Mouse (Mus musculus) forebrain, embryonic 13.5 days (tissue): ENCODE results near the gene Arrdc2. TPM values are rescaled to one million over a fixed set of nuclear protein-coding genes. Genes with fewer than 3 reads are reported as not detected.

Source experiments
- ATAC-seq: fragments of 200-750 bp; cut with Nextera tagmentation; 2 replicates; pipeline ENCODE4 v1.8.0; 2017
- H3K27ac ChIP-seq: fragments of 300-500 bp; sonication (generic); 2 replicates; pipeline ENCODE4 v1.5.1; 2015; ENCODE audit warnings: inconsistent platforms, mild to moderate bottlenecking, moderate library complexity
- H3K27me3 ChIP-seq: fragments of 300-500 bp; sonication (generic); 2 replicates; pipeline ENCODE4 v1.6.1; 2015; ENCODE audit warnings: mild to moderate bottlenecking, inconsistent platforms
- H3K36me3 ChIP-seq: fragments of 300-500 bp; sonication (generic); 2 replicates; pipeline ENCODE4 v1.6.1; 2015; ENCODE audit warnings: mild to moderate bottlenecking, inconsistent platforms; ENCODE audit not compliant: poor library complexity, severe bottlenecking
- H3K4me1 ChIP-seq: fragments of 300-500 bp; sonication (generic); 2 replicates; pipeline ENCODE4 v1.6.1; 2015; ENCODE audit warnings: inconsistent platforms
- H3K4me2 ChIP-seq: fragments of 300-500 bp; sonication (generic); 2 replicates; pipeline ENCODE4 v1.6.1; 2015; ENCODE audit warnings: inconsistent platforms, mild to moderate bottlenecking, moderate library complexity
- H3K4me3 ChIP-seq: fragments of 300-500 bp; sonication (generic); 2 replicates; pipeline ENCODE4 v1.5.1; 2015; ENCODE audit warnings: mild to moderate bottlenecking, inconsistent platforms
- H3K9ac ChIP-seq: fragments of 300-500 bp; sonication (generic); 2 replicates; pipeline ENCODE4 v1.6.1; 2015; ENCODE audit warnings: mild to moderate bottlenecking, inconsistent platforms
- H3K9me3 ChIP-seq: fragments of 300-500 bp; sonication (generic); replicated peaks from 2 replicates; pipeline ENCODE4 v1.6.1; 2016; ENCODE audit warnings: inconsistent platforms
- WGBS: fragments of 180-500 bp; shearing (Covaris S2); methylation state at CpG from one replicate; pipeline ENCODE4 v1.1.7; 2015; 5-methylcytosine and 5-hydroxymethylcytosine counted together
- polyA plus RNA-seq: library from polyadenylated mRNA; unstranded; fragments of >200 nt; fragmentation: Nextera tagmentation; extraction: Ambion mirVana; gene quantifications from 2 replicates; pipeline ENCODE4 v1.2.1, GENCODE M21; 2015

Gene Arrdc2
- polyA plus RNA-seq, 1 experiment from 2014 or later, result 5.7 TPM

DNA sequence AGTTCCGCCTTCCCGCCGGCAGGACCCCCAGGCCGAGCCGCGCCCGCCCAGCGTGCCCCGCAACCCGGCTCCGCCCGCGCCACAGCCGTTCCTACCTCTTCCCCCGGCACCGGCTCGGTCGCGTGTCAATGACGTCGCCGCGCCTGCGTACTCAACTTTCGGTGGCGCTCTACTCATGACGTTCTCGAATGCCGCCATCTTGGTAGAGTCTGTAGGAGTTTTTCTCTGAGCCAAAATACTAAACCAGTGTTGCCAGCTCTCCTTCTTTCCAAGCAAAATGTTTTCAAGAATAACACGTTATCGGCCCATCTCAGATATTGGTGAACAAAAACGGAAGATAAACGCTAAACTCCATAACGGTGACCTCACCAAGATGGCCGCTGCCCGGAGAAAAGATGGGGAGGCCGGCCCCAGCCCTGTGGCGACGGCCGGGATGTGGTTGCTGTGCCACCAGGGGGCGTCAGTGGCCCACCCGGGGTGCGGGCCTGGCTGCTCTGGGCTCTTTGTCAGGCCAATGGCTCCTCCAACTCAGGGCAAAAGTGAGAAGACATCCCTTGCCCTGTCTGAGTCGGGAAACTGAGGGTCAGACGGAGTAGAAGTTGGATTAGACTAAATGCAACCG lies 34.0 kb upstream of the Arrdc2 start, which contains the start of gene Ccdc124:
Ccdc124 (minus strand) TSS at position 572 of the 622 bp plus-strand sequence.
- peak within 1 kb of the TSS; percentile 93 for H3K4me2 ChIP-seq
- H3K36me3 ChIP-seq, result peaks cover 2% of the 10 kb centered on the region; the same call in 1 of the 2 replicates
- WGBS, result under 1% methylated on average over 46 of the region's 46 CpGs
- H3K27me3 ChIP-seq, result no peaks in the 10 kb centered on the region
- peak within 1 kb of the TSS; percentile 84 for H3K27ac ChIP-seq
- peak within 1 kb of the TSS; percentile 75 for H3K4me3 ChIP-seq
- H3K9me3 ChIP-seq, result no peaks in the 10 kb centered on the region
- peaks cover 29% of the 10 kb centered on the region for H3K4me1 ChIP-seq
- peak; percentile 89 for ATAC-seq
- H3K9ac ChIP-seq, result peak within 1 kb of the TSS; percentile 83

GRCm38 (mm10) chr8:70872643-70873363 lies 33.3 kb upstream of the Arrdc2 start:
- Histone ChIP-seq H3K36me3 (peaks cover 8% of the 10 kb centered on the region), H3K4me2 (peak overlapping the region; percentile 93), H3K4me3 (peak overlapping the region; percentile 75), H3K4me1 (peaks cover 35% of the 10 kb centered on the region), H3K27ac (peak overlapping the region; percentile 84), H3K9me3 (no peaks in the 10 kb centered on the region), H3K27me3 (no peaks in the 10 kb centered on the region), H3K9ac (peak overlapping the region; percentile 83)
- WGBS, result 5% methylated on average over 31 of the region's 31 CpGs
- 0 out of 2 replicates have a peak, but pooled peaks have one; percentile 0 for ATAC-seq

DNA sequence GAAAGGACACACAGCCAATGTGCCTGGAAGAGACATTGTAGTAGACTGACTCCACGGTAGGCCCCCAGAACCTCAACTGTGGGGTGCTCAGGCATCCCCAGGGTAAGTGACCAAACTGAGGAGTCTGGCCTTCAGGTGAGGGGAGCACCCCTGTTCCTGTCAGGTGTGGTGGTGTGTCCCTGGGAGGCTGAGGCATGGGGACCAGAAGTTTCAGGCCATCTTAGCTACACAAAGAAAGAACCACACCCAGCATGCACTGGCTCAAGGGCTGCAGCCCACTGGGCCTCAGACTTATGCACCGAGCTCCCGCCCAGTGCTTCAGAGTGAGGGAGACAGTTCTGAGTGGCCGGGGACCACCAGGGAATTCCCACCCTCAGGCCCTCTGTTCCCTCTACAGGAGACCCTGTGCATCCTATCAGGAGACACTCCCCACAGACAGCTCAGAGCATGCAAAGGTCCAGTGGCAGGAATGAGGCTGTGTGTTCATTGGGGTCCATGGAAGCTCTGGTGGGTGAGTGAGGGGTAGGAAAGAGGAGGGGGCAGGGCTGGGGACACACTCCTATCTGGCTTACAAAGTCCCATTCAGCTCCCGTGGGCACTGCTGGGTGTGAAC lies 31.8 kb upstream of the Arrdc2 start:
- ATAC-seq, result no peak
- H3K4me1 ChIP-seq, result peaks cover 42% of the 10 kb centered on the region
- H3K27me3 ChIP-seq, result no peaks in the 10 kb centered on the region
- WGBS, result 82% methylated on average over 5 of the region's 5 CpGs
- peak overlapping the region; percentile 34 for H3K9ac ChIP-seq
- no peaks in the 10 kb centered on the region for H3K9me3 ChIP-seq
- H3K4me2 ChIP-seq, result no peak overlapping the region
- no peak overlapping the region for H3K4me3 ChIP-seq
- no peak overlapping the region for H3K27ac ChIP-seq
- H3K36me3 ChIP-seq, result peaks cover 12% of the 10 kb centered on the region

GRCm38 (mm10) chr8:70869601-70870041 lies 30.1 kb upstream of the Arrdc2 start:
- peak overlapping the region; percentile 77; the same call in 1 of the 2 replicates for H3K27ac ChIP-seq
- H3K36me3 ChIP-seq, result peaks cover 12% of the 10 kb centered on the region
- ATAC-seq, result 0 out of 2 replicates have a peak, but pooled peaks have one; percentile 13
- H3K9ac ChIP-seq, result peak overlapping the region; percentile 55; the same call in 1 of the 2 replicates
- H3K27me3 ChIP-seq, result no peaks in the 10 kb centered on the region
- H3K4me2 ChIP-seq, result peak overlapping the region; percentile 37
- 49% methylated on average over 16 of the region's 16 CpGs for WGBS
- H3K9me3 ChIP-seq, result no peaks in the 10 kb centered on the region
- peaks cover 52% of the 10 kb centered on the region for H3K4me1 ChIP-seq
- no peak overlapping the region for H3K4me3 ChIP-seq

DNA sequence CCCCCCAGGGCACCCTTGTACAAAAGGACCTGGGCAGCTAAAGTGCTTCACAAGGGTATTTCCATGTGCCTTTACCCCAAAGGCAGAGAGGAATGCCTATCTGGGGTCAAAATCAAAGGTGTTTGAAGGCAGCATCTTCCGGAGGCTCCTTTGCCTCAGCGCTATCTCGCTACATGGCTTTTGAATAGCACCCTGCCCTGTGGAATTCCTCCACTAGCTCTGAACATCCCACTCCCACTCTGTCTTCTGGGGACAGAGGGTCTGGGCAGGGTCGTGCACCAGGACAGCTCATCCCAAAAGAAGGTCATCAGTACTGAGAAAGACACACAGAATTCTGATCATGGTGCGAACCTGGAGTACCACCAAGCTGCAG lies 29.7 kb upstream of the Arrdc2 start:
- Histone ChIP-seq H3K27me3 (no peaks in the 10 kb centered on the region), H3K9ac (peak overlapping the region; percentile 55), H3K9me3 (no peaks in the 10 kb centered on the region), H3K36me3 (peaks cover 12% of the 10 kb centered on the region), H3K4me3 (no peak overlapping the region), H3K4me2 (peak overlapping the region; percentile 37), H3K4me1 (peaks cover 56% of the 10 kb centered on the region), H3K27ac (peak overlapping the region; percentile 77)
- ATAC-seq, result no peak
- WGBS, result 32% methylated on average over 5 of the region's 5 CpGs

- peaks cover 12% of the 10 kb centered on the region for H3K36me3 ChIP-seq
- no peaks in the 10 kb centered on the region for H3K9me3 ChIP-seq
- H3K9ac ChIP-seq, result peak overlapping the region; percentile 55
- WGBS, result 14% methylated on average over 40 of the region's 40 CpGs
- peak overlapping the region; percentile 77 for H3K27ac ChIP-seq
- ATAC-seq, result no peak
- no peaks in the 10 kb centered on the region for H3K27me3 ChIP-seq
- peak overlapping the region; percentile 17; the same call in 1 of the 2 replicates for H3K4me3 ChIP-seq
- H3K4me2 ChIP-seq, result peak overlapping the region; percentile 37
- peaks cover 61% of the 10 kb centered on the region for H3K4me1 ChIP-seq
Observed at GRCm38 (mm10) chr8:70868559-70869198, 29.2 kb upstream of the Arrdc2 start.

- Histone ChIP-seq H3K27ac (peak overlapping the region; percentile 91), H3K27me3 (peaks cover 15% of the 10 kb centered on the region), H3K36me3 (peaks cover 12% of the 10 kb centered on the region), H3K9me3 (no peaks in the 10 kb centered on the region), H3K4me2 (peak overlapping the region; percentile 96), H3K9ac (peak overlapping the region; percentile 58; the same call in 1 of the 2 replicates), H3K4me3 (no peak overlapping the region), H3K4me1 (peaks cover 69% of the 10 kb centered on the region)
- no peak for ATAC-seq
- WGBS, result 87% methylated on average over 7 of the region's 7 CpGs
Observed at GRCm38 (mm10) chr8:70866566-70866965, 27.0 kb upstream of the Arrdc2 start.

DNA sequence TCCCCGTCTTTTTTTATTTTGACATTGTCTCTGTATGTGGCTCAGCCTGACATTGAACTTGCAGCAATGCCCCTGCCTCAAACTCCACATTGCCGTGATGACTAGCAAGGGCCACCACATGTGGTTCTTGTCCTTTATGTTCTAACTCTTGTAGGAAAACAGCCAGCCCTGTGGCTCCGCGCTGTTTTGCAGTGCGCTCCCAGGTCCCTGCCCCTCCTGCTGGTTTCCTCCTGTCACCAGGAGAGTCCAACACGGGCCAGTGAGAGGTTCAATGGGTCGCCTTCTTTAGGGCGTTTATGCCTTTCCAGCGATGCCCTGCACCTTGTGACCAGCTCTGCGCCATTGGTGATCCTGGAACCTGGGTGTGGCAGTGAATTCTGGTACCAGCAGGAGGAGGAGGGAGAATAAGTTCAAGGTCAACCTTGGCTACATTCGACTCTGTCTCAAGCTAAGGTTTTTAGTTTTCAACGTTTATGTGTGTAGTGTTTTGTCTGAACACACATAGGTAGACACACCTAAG lies 26.5 kb upstream of the Arrdc2 start:
- peaks cover 12% of the 10 kb centered on the region for H3K36me3 ChIP-seq
- WGBS, result 9% methylated on average over 12 of the region's 12 CpGs
- H3K4me1 ChIP-seq, result peaks cover 69% of the 10 kb centered on the region

GRCm38 (mm10) chr8:70865350-70866000 lies 26.0 kb upstream of the Arrdc2 start:
- Histone ChIP-seq H3K36me3 (peaks cover 12% of the 10 kb centered on the region), H3K9ac (peak overlapping the region; percentile 82), H3K9me3 (no peaks in the 10 kb centered on the region), H3K27me3 (peaks cover 15% of the 10 kb centered on the region), H3K27ac (peak overlapping the region; percentile 98), H3K4me1 (peaks cover 69% of the 10 kb centered on the region), H3K4me2 (peak overlapping the region; percentile 96), H3K4me3 (peak overlapping the region; percentile 56)
- peak; percentile 87 for ATAC-seq
- WGBS, result under 1% methylated on average over 46 of the region's 46 CpGs

More for the DNA sequence above, 26.5 kb upstream of the Arrdc2 start:
- Histone ChIP-seq H3K27me3 (peaks cover 15% of the 10 kb centered on the region), H3K9me3 (no peaks in the 10 kb centered on the region), H3K9ac (peak overlapping the region; percentile 58), H3K27ac (peak overlapping the region; percentile 91), H3K4me2 (peak overlapping the region; percentile 96), H3K4me3 (peak overlapping the region; percentile 56)
- ATAC-seq, result peak; percentile 19; the same call in 1 of the 2 replicates

DNA sequence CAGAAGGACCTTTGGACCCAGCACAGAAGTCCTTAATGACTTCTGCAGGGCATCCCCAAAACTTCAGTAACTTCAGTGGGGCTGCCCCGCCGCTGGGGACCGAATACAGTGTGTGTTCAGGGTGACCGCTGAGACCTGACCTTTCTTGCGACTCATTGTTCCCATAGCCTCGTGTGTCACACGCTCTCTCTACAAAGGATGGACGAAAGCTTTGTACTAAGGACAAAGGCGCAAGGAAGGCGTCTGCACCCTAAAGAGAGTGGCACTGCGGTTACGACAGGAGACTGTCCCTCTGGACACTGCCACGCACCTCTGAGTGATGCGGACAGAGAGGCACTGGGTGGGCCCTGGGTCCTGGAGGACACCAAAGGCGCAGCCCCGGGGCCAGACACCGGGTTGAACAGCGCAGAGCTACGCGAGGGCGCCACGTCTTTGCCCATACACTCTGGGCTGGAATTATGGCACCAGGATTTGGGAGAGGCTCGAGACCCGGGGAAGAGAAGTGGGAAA lies 25.2 kb upstream of the Arrdc2 start:
- Histone ChIP-seq H3K27me3 (peaks cover 15% of the 10 kb centered on the region), H3K4me3 (peak overlapping the region; percentile 56), H3K36me3 (peaks cover 12% of the 10 kb centered on the region), H3K9ac (peak overlapping the region; percentile 82), H3K4me1 (peaks cover 68% of the 10 kb centered on the region), H3K4me2 (peak overlapping the region; percentile 96), H3K27ac (peak overlapping the region; percentile 98), H3K9me3 (no peaks in the 10 kb centered on the region)
- under 1% methylated on average over 24 of the region's 24 CpGs for WGBS
- no peak; the same call in 1 of the 2 replicates for ATAC-seq
